In the genomic region with DNA sequence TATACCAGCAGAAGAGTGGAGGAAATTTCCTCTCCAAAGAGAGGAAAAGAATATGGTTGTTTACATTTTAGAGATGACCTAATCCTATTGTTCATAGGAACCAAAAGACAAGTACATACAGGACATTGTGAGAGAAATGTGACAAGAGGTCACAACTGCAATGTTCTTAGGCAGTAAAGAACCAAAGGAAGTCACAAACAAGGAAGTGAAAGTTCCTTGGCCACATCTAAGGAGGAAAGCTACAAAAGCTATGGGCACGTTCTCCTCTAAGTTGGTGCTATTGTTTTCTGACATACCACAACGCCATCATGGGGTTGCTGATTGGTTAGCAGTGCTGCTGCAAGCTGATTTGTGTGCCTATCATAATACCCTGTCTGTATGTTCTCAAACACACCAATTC, we compare ENCODE assay signal across 26 mouse cellular contexts.
A peak's percentile ranks its signal among the peaks of the same experiment; 100 is the strongest.
DNase-seq lines count a peak whose midpoint lies in the region; ATAC-seq and TF ChIP-seq lines count a peak whose summit lies in the region.
"Had no signal": no experiment of that assay in that cellular context is flagged by ENCODE, and none has a peak within 500 bp of the region (broad histone marks: within the 10 kb centered on the region; RNA-seq: fewer than 3 reads in every experiment).

No protein-coding gene starts in this region.

- H3K27ac ChIP-seq in liver, adult 2 months (replicated peaks; ENCODE audit: insufficient read depth, low read depth, low read length): no peak overlapping the region
- H3K27ac ChIP-seq in intestine, postnatal 0 days (ENCODE audit: low read depth, low read length): no peak overlapping the region
- H3K27ac ChIP-seq in stomach, postnatal 0 days (replicated peaks): no peak overlapping the region
- H3K27ac ChIP-seq: embryonic facial prominence, embryonic 15.5 days; forebrain, embryonic 10.5 days; heart, embryonic 10.5 days; hindbrain, embryonic 13.5 days; hindbrain, postnatal 0 days had no signal

- H3K4me2 ChIP-seq in intestine, postnatal 0 days (replicated peaks; ENCODE audit: low read depth): no peak overlapping the region
- H3K4me2 ChIP-seq in stomach, postnatal 0 days (replicated peaks; ENCODE audit: low read depth): no peak overlapping the region
- H3K4me2 ChIP-seq: embryonic facial prominence, embryonic 15.5 days; hindbrain, embryonic 13.5 days had no signal

- no peak overlapping the region for H3K9ac ChIP-seq in liver, adult 2 months (ENCODE audit: low read depth, low read length)
- H3K9ac ChIP-seq in intestine, postnatal 0 days (ENCODE audit: low read depth, low read length): no peak overlapping the region
- H3K9ac ChIP-seq in stomach, postnatal 0 days (ENCODE audit: low read length): no peak overlapping the region
- H3K9ac ChIP-seq: embryonic facial prominence, embryonic 15.5 days; hindbrain, embryonic 13.5 days had no signal

- no peaks in the 10 kb centered on the region for H3K27me3 ChIP-seq in liver, adult 2 months (ENCODE audit: control insufficient read depth, insufficient read depth, low read length)
- H3K27me3 ChIP-seq in intestine, postnatal 0 days (replicated peaks; ENCODE audit: control insufficient read depth, insufficient read depth, low read length): no peaks in the 10 kb centered on the region
- no peaks in the 10 kb centered on the region for H3K27me3 ChIP-seq in stomach, postnatal 0 days (ENCODE audit: control insufficient read depth, insufficient read depth, low read length)
- H3K27me3 ChIP-seq: embryonic facial prominence, embryonic 15.5 days; hindbrain, embryonic 13.5 days; Patski had no signal

- 49% methylated on average over 2 of the region's 2 CpGs for WGBS in liver, adult 2 months
- 51% methylated on average over 2 of the region's 2 CpGs for WGBS in intestine, postnatal 0 days
- 49% methylated on average over 2 of the region's 2 CpGs for WGBS in stomach, postnatal 0 days

- H3K4me3 ChIP-seq in liver, adult 2 months (ENCODE audit: insufficient read depth, low read depth, low read length): no peak overlapping the region
- no peak overlapping the region for H3K4me3 ChIP-seq in intestine, postnatal 0 days (ENCODE audit: low read depth, low read length)
- no peak overlapping the region for H3K4me3 ChIP-seq in stomach, postnatal 0 days (ENCODE audit: low read depth, low read length)
- H3K4me3 ChIP-seq: embryonic facial prominence, embryonic 15.5 days; erythroblast, embryonic 14.5 days; forebrain, embryonic 10.5 days; heart, embryonic 10.5 days; hindbrain, embryonic 13.5 days had no signal

- no peak for TF ChIP-seq CTCF in liver, adult 2 months (IDR thresholded peaks at IDR 0.05; ENCODE audit: low read depth, low read length)
- TF ChIP-seq CTCF in intestine, postnatal 0 days (IDR thresholded peaks at IDR 0.05; ENCODE audit: low read depth): no peak
- no peak for TF ChIP-seq CTCF in stomach, postnatal 0 days (IDR thresholded peaks at IDR 0.05; ENCODE audit: low read depth)

- no peaks in the 10 kb centered on the region for H3K9me3 ChIP-seq in intestine, postnatal 0 days (ENCODE audit: control insufficient read depth)
- no peaks in the 10 kb centered on the region for H3K9me3 ChIP-seq in stomach, postnatal 0 days (ENCODE audit: control insufficient read depth, low read length)
- H3K9me3 ChIP-seq: embryonic facial prominence, embryonic 15.5 days; forebrain, embryonic 10.5 days; heart, embryonic 10.5 days; hindbrain, embryonic 13.5 days had no signal

- no peak for TF ChIP-seq EP300 in stomach, postnatal 0 days (optimal IDR thresholded peaks at IDR 0.05)

- H3K4me1 ChIP-seq in liver, adult 2 months (ENCODE audit: control insufficient read depth, insufficient read depth, low read length): no peaks in the 10 kb centered on the region
- H3K4me1 ChIP-seq in intestine, postnatal 0 days (replicated peaks; ENCODE audit: control insufficient read depth, insufficient read depth, low read length): no peaks in the 10 kb centered on the region
- H3K4me1 ChIP-seq in stomach, postnatal 0 days (replicated peaks; ENCODE audit: control insufficient read depth, insufficient read depth): no peaks in the 10 kb centered on the region
- H3K4me1 ChIP-seq: embryonic facial prominence, embryonic 15.5 days; forebrain, embryonic 10.5 days had no signal

- peak; percentile 7 for DNase-seq in liver, adult 2 months (ENCODE audit: extremely low read depth, low read depth, low spot score)
- DNase-seq in liver (no peak), A20 (ENCODE audit: low read depth, low spot score) (peak; percentile 37)
- DNase-seq in adrenal gland, adult (ENCODE audit: inconsistent age in 2 of 2, low spot score in 1 of 2): no peak
- no peak for DNase-seq in stomach, postnatal 0 days (ENCODE audit: low spot score)
- DNase-seq: adrenal gland, adult 8-10 months; adrenal gland, postnatal 36 days; cerebellum, adult 18-20 months; cerebellum, adult 9-11 months; cerebellum, postnatal 36 days; gastrocnemius, postnatal 36 days; heart, adult 18-20 months; heart, postnatal 10 days; heart, postnatal 4 days had no signal

- no peaks in the 10 kb centered on the region for H3K79me2 ChIP-seq in liver, adult 2 months (ENCODE audit: control insufficient read depth, insufficient read depth, low read length)

- peak; percentile 95 for ATAC-seq in common myeloid progenitor, adult 5-6 weeks (replicated peaks; ENCODE audit: low read depth, poor library complexity, severe bottlenecking)
- peak; percentile 95 for ATAC-seq in megakaryocyte, adult 5-6 weeks (ENCODE audit: poor library complexity, severe bottlenecking)
- no peak for ATAC-seq in intestine, postnatal 0 days
- ATAC-seq in stomach, postnatal 0 days (ENCODE audit: low FRiP score, low TSS enrichment): no peak
- ATAC-seq: activated CD4-positive, CD25-positive, alpha-beta regulatory T cell, adult 4 months; forebrain, embryonic 14.5 days; hindbrain, postnatal 0 days; Patski had no signal

- no peak for TF ChIP-seq POLR2A in liver, adult 2 months (IDR thresholded peaks at IDR 0.05; ENCODE audit: extremely low read depth, insufficient read depth, low read length)

- no peaks in the 10 kb centered on the region for H3K36me3 ChIP-seq in liver, adult 2 months (ENCODE audit: control insufficient read depth, insufficient read depth, low read length)
- H3K36me3 ChIP-seq in intestine, postnatal 0 days (ENCODE audit: control insufficient read depth, insufficient read depth): no peaks in the 10 kb centered on the region
- H3K36me3 ChIP-seq in stomach, postnatal 0 days (ENCODE audit: control insufficient read depth, insufficient read depth, low read length): no peaks in the 10 kb centered on the region
- H3K36me3 ChIP-seq: embryonic facial prominence, embryonic 15.5 days; forebrain, embryonic 10.5 days; heart, embryonic 10.5 days; hindbrain, embryonic 13.5 days had no signal

Comparison
In these comparisons a context has a peak if more than half of its experiments do, and no peak if none do; other contexts are left out.
1. DNase-seq: peak in liver, adult 2 months (single experiment) and A20 (single experiment); none in liver (single experiment), adrenal gland, adult (0 of 2) and stomach, postnatal 0 days (single experiment).
2. ATAC-seq: peak in common myeloid progenitor, adult 5-6 weeks (single experiment) and megakaryocyte, adult 5-6 weeks (single experiment); none in intestine, postnatal 0 days (single experiment) and stomach, postnatal 0 days (single experiment).